In the genomic region with DNA sequence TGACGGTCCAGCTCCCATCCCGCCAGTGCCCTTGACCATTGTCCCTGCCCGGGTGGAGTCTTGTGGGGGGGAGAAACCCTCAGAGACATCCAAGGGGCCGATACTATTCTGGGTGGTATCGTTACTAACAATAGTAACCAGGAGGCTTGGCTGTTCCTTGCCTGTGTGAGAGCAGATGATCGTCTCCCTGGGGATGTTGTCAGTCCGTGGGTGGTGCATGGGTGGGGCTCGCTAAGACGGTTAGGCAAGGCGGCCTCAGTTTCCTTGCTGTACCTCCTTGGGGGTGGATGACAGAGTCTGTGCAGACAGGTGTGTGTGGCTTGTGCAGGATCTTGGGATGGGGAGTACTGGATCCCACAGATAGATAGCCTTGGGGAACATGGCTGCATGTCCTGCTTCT, we compare ENCODE assay signal across 23 mouse cellular contexts. TPM values are rescaled to one million over a fixed set of nuclear protein-coding genes. Genes with fewer than 3 reads are reported as not detected.
DNase-seq lines count a peak whose midpoint lies in the region; ATAC-seq lines count a peak whose summit lies in the region.
"Had no signal": no experiment of that assay in that cellular context is flagged by ENCODE, and none has a peak within 500 bp of the region (broad histone marks: within the 10 kb centered on the region; RNA-seq: fewer than 3 reads in every experiment).

No protein-coding gene starts in this region.

- peaks cover 29% of the 10 kb centered on the region for H3K36me3 ChIP-seq in forebrain, embryonic 15.5 days
- H3K36me3 ChIP-seq in forebrain, embryonic 16.5 days (ENCODE audit: control insufficient read depth, insufficient read depth), result peaks cover 7% of the 10 kb centered on the region; the same call in 1 of the 2 replicates
- H3K36me3 ChIP-seq: heart, embryonic 13.5 days had no signal

- no peak overlapping the region for H3K4me2 ChIP-seq in forebrain, embryonic 15.5 days (replicated peaks)
- no peak overlapping the region for H3K4me2 ChIP-seq in forebrain, embryonic 16.5 days (ENCODE audit: low read length)
- H3K4me2 ChIP-seq: heart, embryonic 13.5 days; midbrain, embryonic 12.5 days had no signal

- peaks cover 45% of the 10 kb centered on the region for H3K4me1 ChIP-seq in forebrain, embryonic 15.5 days
- peaks cover 35% of the 10 kb centered on the region for H3K4me1 ChIP-seq in forebrain, embryonic 16.5 days (replicated peaks; ENCODE audit: control insufficient read depth, insufficient read depth, low read length)

- WGBS in forebrain, embryonic 15.5 days, result 48% methylated on average over 10 of the region's 10 CpGs
- WGBS in forebrain, embryonic 16.5 days, result 45% methylated on average over 10 of the region's 10 CpGs

- peak overlapping the region; percentile 28; the same call in 1 of the 2 replicates for H3K27ac ChIP-seq in forebrain, embryonic 15.5 days (replicated peaks)
- H3K27ac ChIP-seq in forebrain, embryonic 16.5 days (ENCODE audit: low read length), result no peak overlapping the region
- H3K27ac ChIP-seq: heart, embryonic 13.5 days; midbrain, embryonic 12.5 days had no signal

- no peak overlapping the region for H3K9ac ChIP-seq in forebrain, embryonic 15.5 days (replicated peaks)
- no peak overlapping the region for H3K9ac ChIP-seq in forebrain, embryonic 16.5 days (replicated peaks; ENCODE audit: low read depth, low read length)
- H3K9ac ChIP-seq: heart, embryonic 13.5 days; liver, postnatal 0 days; midbrain, embryonic 12.5 days had no signal

- no peak for ATAC-seq in forebrain, embryonic 15.5 days (replicated peaks)
- ATAC-seq in forebrain, embryonic 16.5 days, result no peak
- no peak for ATAC-seq in activated CD4-positive, CD25-positive, alpha-beta regulatory T cell, adult 4 months
- ATAC-seq: liver, postnatal 0 days had no signal

- H3K27me3 ChIP-seq in forebrain, embryonic 15.5 days, result no peaks in the 10 kb centered on the region
- no peaks in the 10 kb centered on the region for H3K27me3 ChIP-seq in forebrain, embryonic 16.5 days (replicated peaks; ENCODE audit: control insufficient read depth, insufficient read depth, low read length)
- H3K27me3 ChIP-seq: midbrain, embryonic 12.5 days had no signal

- no peaks in the 10 kb centered on the region for H3K9me3 ChIP-seq in forebrain, embryonic 15.5 days
- H3K9me3 ChIP-seq in forebrain, embryonic 16.5 days (ENCODE audit: control insufficient read depth, low read length), result no peaks in the 10 kb centered on the region
- H3K9me3 ChIP-seq: heart, embryonic 13.5 days; midbrain, embryonic 12.5 days had no signal

- no peak overlapping the region for H3K4me3 ChIP-seq in forebrain, embryonic 15.5 days
- H3K4me3 ChIP-seq in forebrain, embryonic 16.5 days (replicated peaks; ENCODE audit: low read length), result no peak overlapping the region
- H3K4me3 ChIP-seq: erythroblast, embryonic 14.5 days; heart, embryonic 13.5 days; midbrain, embryonic 12.5 days had no signal

- DNase-seq in layer of hippocampus, adult 9-11 months, result peak; percentile 64
- DNase-seq in layer of hippocampus, postnatal 25 days (ENCODE audit: extremely low spot score in 1 of 2, low spot score in 1 of 2), result no peak
- peak; percentile 72 to 78 for DNase-seq in right cerebral cortex, adult 2 months (ENCODE audit: low spot score in 2 of 2)
- no peak for DNase-seq in right cerebral cortex, postnatal 25 days
- DNase-seq: adrenal gland, adult 8-10 months; cerebellum, adult 11-12 months; cerebellum, postnatal 36 days; heart, postnatal 36 days; kidney, adult 9 months; kidney, postnatal 4 days; liver; liver, postnatal 0 days; lung, postnatal 36 days; thymus, postnatal 36 days had no signal

RNA-seq across cellular contexts. Expression of a gene that starts 35.4 kb away (rescaled TPM):
- polyA plus RNA-seq in forebrain, embryonic 15.5 days (2015; fragmentation: Nextera tagmentation; extraction: Ambion mirVana), result 0.10 TPM in 1 of 2 replicates, not detected in the other
- polyA plus RNA-seq in forebrain, embryonic 16.5 days (2015; fragmentation: Nextera tagmentation; extraction: Ambion mirVana), result not detected in 2 replicates
- 1 to 10 TPM in 1 of 2 experiments, under 1 TPM in 1; 0.47 to 1.2 TPM for total RNA-seq in layer of hippocampus, postnatal 25 days (2021)
- not detected for polyA plus RNA-seq in activated CD4-positive, CD25-positive, alpha-beta regulatory T cell, adult 4 months (2017; shearing (Covaris generic))
- total RNA-seq: heart, postnatal 36 days had no signal
- polyA plus RNA-seq: brain, embryonic 14.5 days; embryonic facial prominence, embryonic 11.5 days; erythroblast, embryonic 14.5 days; heart, embryonic 13.5 days; intestine, embryonic 14.5 days; liver, postnatal 0 days; midbrain, embryonic 12.5 days had no signal

Comparison
In these comparisons a context has a peak if more than half of its experiments do, and no peak if none do; other contexts are left out.
1. DNase-seq: peak in layer of hippocampus, adult 9-11 months (single experiment) and right cerebral cortex, adult 2 months (2 of 2); none in layer of hippocampus, postnatal 25 days (0 of 2) and right cerebral cortex, postnatal 25 days (single experiment).